Mouse (Mus musculus): ENCODE measurements around the gene Nr2f1. TPM values are rescaled to one million over a fixed set of nuclear protein-coding genes. Genes with fewer than 3 reads are reported as not detected.

The Nr2f1 gene
- total and polyA plus RNA-seq, 3 experiments: not detected

DNA sequence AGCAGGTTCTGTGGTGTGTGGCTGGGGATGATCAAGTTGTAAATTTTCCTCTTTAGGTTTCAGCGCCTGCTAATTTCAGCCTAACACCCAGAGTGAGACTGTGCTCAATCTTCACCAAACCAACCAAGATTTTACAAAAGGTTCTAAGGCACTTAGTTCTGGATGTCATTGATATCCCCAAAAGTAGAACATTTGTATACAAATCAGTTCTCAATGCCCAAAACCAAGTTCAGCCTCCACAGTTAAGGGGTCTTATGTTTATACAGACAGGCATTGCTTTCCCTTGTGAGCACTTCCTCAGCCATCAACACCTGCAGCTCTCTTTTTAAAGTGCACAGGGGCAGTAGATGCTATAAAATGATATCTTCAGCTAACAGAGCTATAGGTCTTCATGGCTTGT lies 24.7 kb downstream of the Nr2f1 start:
- Histone ChIP-seq H3K4me3 (replicated peaks in 1 of 3; ENCODE audit: low read depth in 2 of 3, low read length in 2 of 3, poor library complexity in 1 of 3) (no peak overlapping the region), H3K9me3 (replicated peaks; ENCODE audit: low read length) (no peaks in the 10 kb centered on the region), H3K9ac (ENCODE audit: insufficient read depth, low read depth) (no peak overlapping the region), H3K4me1 (ENCODE audit: control insufficient read depth in 1 of 2, insufficient read depth in 2 of 2) (no peaks in the 10 kb centered on the region), H3K4me2 (ENCODE audit: insufficient read depth, low read depth, poor library complexity, severe bottlenecking) (no peak overlapping the region), H3K27me3 (replicated peaks) (no peaks in the 10 kb centered on the region), H3K27ac (ENCODE audit: insufficient read depth, low read depth) (no peak overlapping the region), H3K36me3 (replicated peaks in 1 of 2; ENCODE audit: control insufficient read depth in 1 of 2, insufficient read depth in 1 of 2, low read length in 1 of 2) (no peaks in the 10 kb centered on the region), H3K79me2 (replicated peaks; ENCODE audit: control insufficient read depth, extremely low read depth, insufficient read depth, poor library complexity, severe bottlenecking) (no peaks in the 10 kb centered on the region)
- in situ Hi-C loops (cut with MboI; ENCODE audit: low pct_ligation_motif_present, low pct_unique_long_range_greater_than_20kb, low sequenced_read_pairs): loop anchor here (25.0 kb wide), 2 partner anchors 188 to 1213 kb away; no protein-coding TSS in a partner anchor
- dilution Hi-C loops (cut with MboI; ENCODE audit: extremely low pct_ligation_motif_present, extremely low pct_unique_long_range_greater_than_20kb, low sequenced_read_pairs): no loop called here
- TF ChIP-seq TCF12 (IDR thresholded peaks at IDR 0.05; ENCODE audit: low read depth, low read length) (no peak), MAZ (IDR thresholded peaks at IDR 0.05; ENCODE audit: low read depth, low read length) (no peak), ELF1 (IDR thresholded peaks at IDR 0.05; ENCODE audit: low read depth, low read length) (no peak), UBTF (IDR thresholded peaks at IDR 0.05; ENCODE audit: low read depth, low read length) (no peak), JUN (IDR thresholded peaks at IDR 0.05; ENCODE audit: insufficient read depth, low read depth, low read length) (no peak), ZNF384 (IDR thresholded peaks at IDR 0.05; ENCODE audit: low read depth, low read length) (no peak), NRF1 (IDR thresholded peaks at IDR 0.05; ENCODE audit: low read depth, low read length) (no peak), RCOR1 (conservative IDR thresholded peaks at IDR 0.05; ENCODE audit: low read depth, low read length) (no peak), POLR2A (IDR thresholded peaks at IDR 0.05; ENCODE audit: low read depth, low read length) (no peak), KAT2A (IDR thresholded peaks at IDR 0.05; ENCODE audit: insufficient replicate concordance, low read length) (no peak), JUND (conservative IDR thresholded peaks at IDR 0.05; ENCODE audit: low read depth, low read length) (no peak), ETS1 (conservative IDR thresholded peaks at IDR 0.05; ENCODE audit: low read depth, low read length) (no peak), ZKSCAN1 (IDR thresholded peaks at IDR 0.05; ENCODE audit: borderline replicate concordance, low read depth, low read length) (no peak), ZC3H11A (IDR thresholded peaks at IDR 0.05; ENCODE audit: low read depth, low read length) (no peak), SMC3 (IDR thresholded peaks at IDR 0.05; ENCODE audit: low read depth, low read length) (no peak), ZMIZ1 (IDR thresholded peaks at IDR 0.05; ENCODE audit: low read depth, low read length) (no peak)
- no peak for DNase-seq (ENCODE audit: extremely low read depth)

GRCm38 (mm10) chr13:78174191-78174590 lies 25.4 kb downstream of the Nr2f1 start:
- H3K4me2 ChIP-seq (ENCODE audit: insufficient read depth, low read depth, poor library complexity, severe bottlenecking): no peak overlapping the region
- no peak overlapping the region for H3K4me3 ChIP-seq (replicated peaks in 1 of 3; ENCODE audit: low read depth in 2 of 3, low read length in 2 of 3, poor library complexity in 1 of 3)
- no peak for DNase-seq (ENCODE audit: extremely low read depth)
- dilution Hi-C loops (cut with MboI; ENCODE audit: extremely low pct_ligation_motif_present, extremely low pct_unique_long_range_greater_than_20kb, low sequenced_read_pairs) (no loop called here), in situ Hi-C loops (cut with MboI; ENCODE audit: low pct_ligation_motif_present, low pct_unique_long_range_greater_than_20kb, low sequenced_read_pairs) (no loop called here)
- no peaks in the 10 kb centered on the region for H3K79me2 ChIP-seq (replicated peaks; ENCODE audit: control insufficient read depth, extremely low read depth, insufficient read depth, poor library complexity, severe bottlenecking)
- H3K9me3 ChIP-seq (replicated peaks; ENCODE audit: low read length): no peaks in the 10 kb centered on the region
- no peaks in the 10 kb centered on the region for H3K4me1 ChIP-seq (ENCODE audit: control insufficient read depth in 1 of 2, insufficient read depth in 2 of 2)
- no peak overlapping the region for H3K27ac ChIP-seq (ENCODE audit: insufficient read depth, low read depth)
- no peak for TF ChIP-seq MXI1 (IDR thresholded peaks at IDR 0.05; ENCODE audit: low read depth, low read length)
- no peak for TF ChIP-seq CTCF (conservative IDR thresholded peaks at IDR 0.05 in 1 of 2, IDR thresholded peaks at IDR 0.05 in 1 of 2; ENCODE audit: low read depth in 2 of 2, low read length in 2 of 2)
- no peak for TF ChIP-seq MAX (IDR thresholded peaks at IDR 0.05; ENCODE audit: low read length)
- no peak for TF ChIP-seq HCFC1 (IDR thresholded peaks at IDR 0.05; ENCODE audit: low read depth, low read length)
- TF ChIP-seq BHLHE40 (IDR thresholded peaks at IDR 0.05; ENCODE audit: low read depth, low read length): no peak
- TF ChIP-seq ZC3H11A (IDR thresholded peaks at IDR 0.05; ENCODE audit: low read depth, low read length): no peak
- no peak for TF ChIP-seq MYC (IDR thresholded peaks at IDR 0.05; ENCODE audit: low read depth, low read length)
- no peak for TF ChIP-seq E2F4 (IDR thresholded peaks at IDR 0.05; ENCODE audit: insufficient replicate concordance, low read depth, low read length)
- no peak overlapping the region for H3K9ac ChIP-seq (ENCODE audit: insufficient read depth, low read depth)
- H3K36me3 ChIP-seq (replicated peaks in 1 of 2; ENCODE audit: control insufficient read depth in 1 of 2, insufficient read depth in 1 of 2, low read length in 1 of 2): no peaks in the 10 kb centered on the region
- H3K27me3 ChIP-seq (replicated peaks): no peaks in the 10 kb centered on the region

All from CH12.LX (cell line).